Mouse (Mus musculus) kidney, postnatal 25 days (tissue): ENCODE results near the gene Slco1c1.

Source experiments
- DNase-seq, 2 experiments: peaks; one replicate each; pipeline ENCODE4 v3.0.0; 2021; ENCODE audit warnings: mixed read lengths in 2 of 2

Gene Slco1c1

DNA sequence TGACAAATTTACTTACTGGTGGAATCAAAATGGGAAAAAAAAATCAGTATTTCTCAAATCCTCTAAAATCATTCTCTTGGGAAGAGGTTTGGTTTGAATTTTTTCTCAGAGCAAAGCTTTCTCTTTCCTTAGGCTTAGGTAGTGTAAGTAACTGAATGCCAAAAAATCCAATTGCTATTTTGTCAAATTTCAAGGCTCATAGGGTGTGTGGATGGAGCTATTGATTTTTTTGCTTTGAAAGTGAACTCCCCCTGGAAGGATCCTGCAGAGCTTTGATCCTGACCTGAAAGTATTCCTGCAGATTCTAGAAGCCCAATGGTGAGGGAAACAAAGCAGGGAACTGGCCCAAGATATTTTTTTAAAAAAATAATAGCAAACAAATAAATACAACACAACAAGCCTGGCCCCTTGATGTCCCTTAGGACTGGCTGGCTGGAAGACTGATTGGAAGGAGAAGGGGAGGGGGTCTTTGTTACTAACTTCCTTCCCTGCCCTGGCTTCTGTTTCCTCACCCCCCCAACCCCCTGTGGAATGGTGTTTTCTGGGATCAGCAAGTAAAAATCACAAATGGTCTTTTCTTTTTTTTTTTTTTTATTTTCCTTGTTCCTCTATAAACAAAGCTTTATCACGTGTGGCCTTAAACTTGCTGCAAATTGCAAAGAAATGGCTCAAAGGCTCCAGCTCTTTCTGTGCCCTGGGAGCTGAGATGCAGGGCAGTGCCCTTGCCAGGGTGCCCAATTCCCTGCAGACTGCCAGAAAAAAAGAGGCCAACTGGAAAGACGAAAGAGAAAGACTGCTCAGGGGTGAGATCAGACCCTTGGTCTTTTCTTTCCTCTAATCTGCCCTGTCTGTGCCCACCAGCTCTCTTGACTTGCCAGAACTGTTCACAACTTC, at the start of gene Slco1c1:
Gene Slco1c1 (plus strand): TSS at position 622 of the 894 bp plus-strand sequence.
- no peak for DNase-seq

DNA sequence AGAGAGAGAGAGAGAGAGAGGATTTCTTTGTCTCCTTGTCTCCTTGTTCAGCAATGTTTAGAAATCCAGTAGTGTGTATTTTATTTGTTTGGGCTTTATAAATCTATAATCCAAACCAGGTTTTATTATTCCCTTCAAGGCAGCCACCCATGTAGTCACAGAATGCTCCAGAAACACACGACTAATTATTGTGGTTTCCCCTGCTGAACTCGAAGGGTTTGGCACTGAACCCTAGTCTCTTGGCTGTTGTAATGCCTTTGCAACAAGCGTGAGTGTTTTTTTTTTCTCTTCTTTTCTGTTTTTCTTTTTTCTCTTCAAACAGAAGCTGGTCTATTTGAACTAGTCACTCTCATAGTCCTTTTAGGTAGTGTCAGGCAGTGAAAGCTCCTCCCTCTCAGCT, 49.5 kb upstream of the Slco1c1 start:
- no peak for DNase-seq

DNA sequence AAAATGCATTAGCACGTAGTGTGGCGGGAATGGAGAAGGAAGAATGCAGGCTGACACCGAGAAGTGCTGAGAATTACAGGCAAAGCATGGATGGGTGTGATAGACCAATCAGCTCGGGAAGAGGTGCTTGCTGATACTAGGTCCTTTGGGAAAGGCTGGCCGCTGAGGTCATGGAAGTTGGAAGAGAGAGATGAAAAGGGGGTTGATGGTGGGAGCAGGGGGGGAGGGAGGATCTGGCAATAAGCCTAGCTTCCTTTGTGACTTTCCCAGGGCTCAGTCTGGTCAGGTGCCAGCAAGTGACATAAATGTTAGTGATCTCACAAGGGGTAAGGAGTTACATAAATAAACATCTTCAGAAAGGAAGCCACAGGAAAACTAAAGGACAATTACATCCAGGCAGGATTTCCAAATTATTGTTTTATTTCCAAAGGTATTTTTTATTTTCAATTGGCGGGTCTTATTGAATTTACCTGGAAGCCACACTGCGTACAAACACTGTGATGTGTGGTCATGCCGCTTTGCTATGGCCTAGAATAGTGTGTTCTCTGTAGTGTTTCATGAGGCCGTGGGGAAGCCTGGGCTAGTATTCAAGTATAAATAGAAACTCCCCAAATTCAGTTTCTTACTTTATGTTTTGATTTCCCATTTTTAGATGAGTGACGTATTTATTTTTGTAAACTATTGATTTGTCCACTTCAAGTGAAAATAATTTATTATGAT, 38.7 kb upstream of the Slco1c1 start:
- DNase-seq = peak in 1 of 2 experiments; percentile 46

DNA sequence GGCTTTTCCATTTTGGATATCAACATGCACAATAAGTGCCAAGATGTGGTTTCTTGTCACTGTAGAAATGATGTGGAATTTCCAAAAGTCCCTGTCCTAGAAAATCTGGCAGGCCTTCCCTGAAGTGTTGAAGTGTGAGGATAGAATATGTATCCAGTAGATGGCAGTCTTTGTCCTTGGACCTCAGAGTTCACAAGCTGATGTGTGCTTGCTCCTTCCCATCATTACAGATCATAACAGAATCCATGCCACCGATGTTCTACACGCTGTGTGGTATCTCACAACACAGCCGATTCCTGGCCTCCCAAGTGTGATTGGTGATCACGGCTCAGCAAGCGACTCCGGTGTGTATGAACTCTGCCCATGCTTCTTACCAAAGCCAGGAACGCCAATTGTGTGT, 36.9 kb upstream of the Slco1c1 start:
- no peak for DNase-seq

DNA sequence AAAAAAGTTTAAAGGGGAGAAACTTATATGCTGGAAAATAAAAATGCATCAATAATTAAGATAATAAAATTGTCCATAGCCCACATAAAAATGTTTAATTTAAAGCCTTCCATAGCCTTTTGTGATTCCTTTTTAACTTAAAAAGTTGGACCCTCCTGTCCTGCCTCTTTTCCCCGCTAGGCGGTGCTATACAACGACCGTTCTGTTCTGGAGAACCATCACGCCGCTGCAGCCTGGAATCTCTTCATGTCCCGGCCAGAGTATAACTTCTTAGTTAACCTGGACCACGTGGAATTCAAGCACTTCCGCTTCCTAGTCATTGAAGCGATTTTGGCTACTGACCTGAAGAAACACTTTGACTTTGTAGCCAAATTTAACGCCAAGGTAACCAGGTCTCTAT, 35.5 kb upstream of the Slco1c1 start:
- DNase-seq = peak; percentile 63 to 72

DNA sequence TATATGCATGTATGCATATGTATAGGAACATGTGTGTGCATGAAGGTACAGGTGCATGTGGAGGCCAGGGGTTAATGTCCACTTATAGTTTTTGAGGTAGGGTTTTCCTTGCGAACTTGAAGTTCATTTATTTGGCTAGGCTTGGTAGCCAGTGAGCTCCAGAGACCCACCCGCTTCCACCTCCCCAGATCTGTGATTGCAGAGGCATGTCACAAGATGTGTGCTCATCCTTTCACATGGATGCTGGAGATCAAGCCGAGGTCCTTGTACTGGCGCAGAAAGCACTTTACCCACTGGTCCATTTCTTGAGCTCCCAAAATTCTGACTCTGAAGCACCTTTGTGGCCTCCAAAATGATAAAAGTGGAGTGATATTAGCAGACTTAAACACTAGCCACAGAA, 29.3 kb upstream of the Slco1c1 start:
- no peak for DNase-seq

DNA sequence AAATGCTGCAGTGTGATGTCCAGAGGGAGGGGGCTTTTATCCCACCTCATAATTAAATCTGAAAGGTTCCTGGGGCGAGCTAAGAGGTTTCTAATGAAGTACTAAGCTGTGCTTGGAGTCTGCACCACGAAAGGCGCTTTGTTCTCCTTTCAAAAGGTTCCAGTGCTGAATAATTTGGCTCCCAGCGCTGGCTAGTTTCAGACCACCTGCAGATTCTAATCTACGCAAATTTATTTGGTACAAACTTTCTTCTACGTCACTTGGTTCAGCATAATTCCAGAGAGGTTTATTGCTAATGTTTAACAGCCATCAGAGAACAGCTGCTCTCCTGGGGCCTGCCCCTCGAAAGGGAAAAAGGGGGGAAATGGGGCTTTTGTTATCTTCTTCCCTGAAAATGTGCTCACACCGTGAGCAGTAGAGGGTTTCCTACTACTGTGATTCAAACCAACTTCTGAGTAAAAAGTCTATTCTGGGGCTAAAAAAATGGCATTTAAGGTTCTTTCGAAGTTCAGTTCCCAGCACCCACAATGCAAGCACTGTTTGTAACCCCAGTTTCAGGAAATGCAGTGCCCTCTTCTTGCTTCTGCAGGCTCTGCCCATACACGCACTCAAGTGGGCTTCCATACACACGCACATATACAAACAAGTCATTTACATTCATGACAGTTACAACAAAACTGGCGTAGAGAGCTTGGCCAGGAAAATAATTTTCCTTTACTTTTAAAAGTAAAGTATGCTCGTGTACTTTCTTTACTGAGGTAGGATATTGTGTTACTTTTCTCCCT, 28.3 kb upstream of the Slco1c1 start:
- DNase-seq = no peak

DNA sequence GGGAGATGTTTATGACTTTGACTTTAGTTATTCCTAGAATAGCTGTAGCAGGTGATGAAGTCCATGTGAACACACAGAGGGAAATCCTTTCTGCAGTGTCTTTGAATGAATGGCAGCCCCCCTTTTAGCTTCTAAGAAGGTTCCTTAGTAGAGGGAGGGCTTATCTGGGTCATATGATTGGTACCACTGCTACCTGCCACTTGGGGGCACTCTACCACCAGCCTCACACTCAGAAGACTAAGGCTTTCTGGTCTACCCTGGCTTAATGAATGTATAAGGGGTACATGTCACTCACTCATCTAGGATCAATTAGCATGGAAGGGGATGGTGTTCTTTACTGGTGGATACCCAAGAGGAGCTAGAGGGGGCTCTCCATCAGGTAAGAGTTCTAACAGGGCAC, 24.7 kb upstream of the Slco1c1 start:
- peak in 1 of 2 experiments; percentile 10 for DNase-seq

DNA sequence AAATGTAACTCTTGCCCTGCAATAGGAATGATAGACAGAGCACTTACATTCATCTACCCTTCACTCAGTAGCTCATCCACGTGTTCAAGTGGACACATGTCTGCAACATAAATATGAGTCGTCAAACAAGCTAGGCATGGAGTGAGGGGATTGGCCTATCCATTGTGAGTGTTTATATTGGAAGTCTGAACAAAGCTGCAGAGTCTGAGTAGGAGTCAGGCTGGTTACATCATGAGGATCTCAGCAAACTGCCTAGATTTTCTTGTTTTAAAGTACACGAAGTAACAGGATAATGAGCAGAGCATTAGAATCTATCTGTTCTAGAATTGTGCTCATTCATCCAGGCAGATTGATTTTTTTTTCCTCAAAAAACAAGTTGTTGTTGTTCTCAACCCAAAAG, 23.0 kb upstream of the Slco1c1 start:
- DNase-seq = no peak

DNA sequence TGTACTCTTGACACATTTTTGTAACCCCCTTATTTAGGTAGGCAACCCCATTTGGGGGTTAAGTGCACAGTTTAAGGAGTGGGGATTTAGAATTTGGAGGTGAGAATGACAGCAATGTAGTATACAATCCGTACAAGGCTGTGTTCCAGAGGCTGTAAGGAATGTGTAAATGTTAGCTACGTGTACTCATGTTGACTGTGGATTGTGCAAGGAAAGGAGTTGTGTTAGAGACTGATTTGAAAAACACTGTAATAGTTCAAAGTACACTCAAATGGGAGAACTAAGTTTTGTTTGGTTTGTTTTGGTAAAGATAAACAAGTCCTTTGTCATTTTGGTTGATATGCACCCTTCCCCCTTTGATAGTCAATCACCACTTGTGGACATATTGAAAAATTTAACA, 1.6 kb upstream of the Slco1c1 start:
- no peak for DNase-seq

DNA sequence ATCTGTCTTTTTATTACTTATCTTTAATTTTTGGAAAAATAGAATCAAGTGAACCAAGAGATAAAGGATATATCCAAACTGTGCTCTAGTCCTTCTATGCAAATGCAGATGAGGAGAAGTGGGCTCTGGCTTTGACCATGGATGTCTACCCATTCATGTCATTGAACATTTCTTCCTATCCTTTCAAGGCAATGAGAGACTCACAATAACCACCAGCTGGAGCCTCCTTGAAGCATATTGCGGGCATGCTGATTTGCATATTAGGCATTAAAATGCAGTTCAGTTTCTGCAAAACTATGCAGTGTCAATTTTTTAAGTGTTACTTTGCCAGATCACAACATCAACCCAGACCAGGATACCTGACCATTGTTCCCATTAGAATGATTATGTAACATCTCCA, 1.6 kb downstream of the Slco1c1 start:
- DNase-seq = no peak

DNA sequence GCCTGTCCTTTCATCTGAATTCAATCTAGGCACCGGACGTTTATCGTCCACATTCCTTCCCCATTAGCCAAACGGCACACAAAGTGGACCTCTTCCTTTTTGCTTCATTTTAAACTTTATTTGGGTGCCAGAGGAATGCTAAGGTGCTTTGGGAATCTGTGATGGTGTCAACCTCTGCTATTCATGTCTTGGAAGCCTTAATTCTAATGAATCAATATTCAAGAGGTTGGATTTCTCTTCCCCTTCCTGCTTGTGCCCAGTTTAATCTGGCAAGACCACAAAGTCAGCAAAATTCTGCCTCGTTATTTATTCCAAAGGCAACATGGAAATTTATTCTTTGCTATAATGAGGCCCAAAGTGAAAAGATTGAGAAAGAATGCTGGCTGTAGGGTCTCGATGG, 6.7 kb downstream of the Slco1c1 start:
- no peak for DNase-seq

DNA sequence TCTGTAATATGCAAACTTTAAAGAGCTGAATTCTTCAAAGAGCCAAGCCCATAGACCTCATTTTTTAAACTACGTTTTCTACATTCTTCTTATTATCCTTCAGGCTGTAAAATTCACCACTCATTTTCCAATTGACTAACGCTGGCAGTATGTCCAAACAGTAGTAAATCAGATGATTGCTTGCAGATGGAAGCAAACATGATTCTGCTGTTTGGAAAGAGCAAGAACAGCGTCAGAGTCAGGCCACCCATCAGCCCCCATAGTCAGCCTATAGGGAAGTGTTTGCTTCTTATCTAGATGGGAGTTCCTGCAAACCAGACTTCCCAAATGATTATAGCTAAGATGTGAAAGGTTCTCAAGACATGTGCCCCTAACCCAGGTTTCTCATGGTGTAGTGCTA, 13.1 kb downstream of the Slco1c1 start:
- no peak for DNase-seq

DNA sequence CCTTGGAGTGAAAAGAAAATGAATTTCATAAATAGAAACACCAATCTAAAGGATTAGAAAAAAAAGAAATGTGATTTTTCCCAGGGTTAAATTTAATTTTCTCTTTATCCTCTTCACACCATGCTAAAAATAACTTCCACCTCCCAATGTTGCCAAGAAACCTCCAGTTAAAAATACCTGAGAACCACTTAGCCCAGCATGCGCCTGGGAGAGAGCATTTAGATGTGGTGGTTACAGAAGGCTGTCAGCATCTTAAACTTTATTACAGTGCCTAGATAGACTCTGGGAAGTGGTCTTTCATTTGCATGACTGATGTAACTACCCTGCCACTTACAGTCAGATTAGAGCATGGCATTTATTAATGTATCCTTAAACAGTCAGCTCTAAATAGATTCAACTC, 17.0 kb downstream of the Slco1c1 start:
- DNase-seq = no peak

DNA sequence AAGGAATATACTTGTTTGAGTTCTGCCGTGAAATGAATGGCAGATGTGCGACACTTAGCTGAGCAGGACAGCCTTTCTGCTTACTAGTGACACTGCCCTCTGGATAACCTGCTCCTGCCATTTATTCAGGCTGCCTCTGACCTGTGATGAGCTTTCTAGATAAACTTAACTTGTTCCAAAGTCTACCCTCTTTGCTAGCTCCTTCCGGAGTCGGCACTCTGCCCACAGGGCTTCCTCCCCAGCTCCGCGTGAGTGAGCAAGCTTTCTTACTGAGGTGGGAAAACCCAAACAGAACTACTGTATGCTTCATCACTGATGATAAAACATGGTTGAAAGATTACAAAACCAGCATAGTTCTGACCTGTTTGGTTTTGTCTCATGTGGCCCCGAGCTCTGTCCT, 19.2 kb downstream of the Slco1c1 start:
- DNase-seq = peak in 1 of 2 experiments; percentile 3

DNA sequence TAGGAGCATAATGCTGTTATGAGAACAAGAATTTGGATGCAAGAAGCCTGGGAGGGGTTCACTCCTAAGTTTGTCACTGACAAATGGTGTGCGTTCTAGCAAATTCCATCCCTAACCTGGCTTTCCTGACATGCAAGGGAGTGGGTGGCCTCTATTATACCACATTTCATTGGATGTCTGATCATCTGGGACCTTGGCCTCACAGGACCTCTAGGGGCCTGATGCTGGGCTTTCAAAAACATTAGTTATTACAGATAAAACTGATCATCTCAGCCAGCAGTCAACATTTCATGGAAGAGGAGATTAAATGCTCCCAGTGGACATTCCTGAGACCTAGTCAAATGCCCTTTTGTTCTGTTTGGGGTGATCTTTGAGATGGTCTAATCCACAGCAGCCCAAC, 34.0 kb downstream of the Slco1c1 start:
- no peak for DNase-seq

DNA sequence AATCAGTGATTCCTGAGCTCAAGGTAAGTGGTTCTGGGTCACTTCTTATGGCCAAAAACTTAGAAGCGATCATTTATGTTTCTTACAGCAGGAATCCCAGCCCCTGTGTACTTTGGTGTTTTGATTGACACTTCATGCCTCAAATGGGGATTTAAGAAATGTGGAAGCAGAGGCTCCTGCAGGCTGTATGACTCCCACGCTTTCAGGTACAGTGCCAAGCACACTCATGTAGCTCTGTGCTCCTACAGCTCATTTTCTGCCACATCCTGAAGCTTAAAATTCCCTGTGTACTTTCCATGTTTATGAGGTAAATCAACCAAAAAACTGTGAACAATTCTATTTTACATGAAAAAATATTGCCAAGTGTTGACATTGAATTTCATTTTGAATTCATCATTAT, 43.2 kb downstream of the Slco1c1 start:
- no peak for DNase-seq

DNA sequence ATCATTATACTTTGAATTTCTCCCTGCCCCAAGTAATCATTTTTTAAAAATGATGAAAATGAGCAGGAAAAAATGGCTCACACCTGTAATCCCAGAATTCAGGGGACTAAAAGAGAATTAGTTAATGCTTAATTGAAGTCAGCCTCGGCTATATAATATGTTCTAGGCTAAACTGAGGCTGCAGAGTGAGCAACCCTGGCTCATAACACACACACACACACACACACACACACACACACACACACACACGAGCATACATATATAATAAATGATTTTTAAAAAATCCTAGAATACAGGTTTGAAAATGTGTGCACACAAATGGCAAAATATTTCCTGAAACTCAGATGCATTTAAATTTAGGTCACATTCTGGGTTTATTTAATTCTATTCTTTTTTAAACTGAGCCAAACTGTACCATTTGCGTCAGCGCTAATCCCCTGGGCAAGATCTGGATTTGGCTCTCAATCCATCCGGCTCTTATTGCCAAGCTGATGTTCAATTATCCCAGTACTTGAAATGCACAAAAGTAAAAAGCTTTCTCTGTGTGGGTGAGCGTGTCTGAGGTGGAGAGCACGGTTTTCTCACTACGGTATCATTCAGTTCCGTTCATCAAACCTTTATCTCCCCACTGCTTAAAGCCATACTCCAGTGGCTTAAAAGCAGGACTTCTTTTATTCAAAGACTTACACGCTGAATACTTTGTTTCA, 43.8 kb downstream of the Slco1c1 start:
- DNase-seq = no peak

DNA sequence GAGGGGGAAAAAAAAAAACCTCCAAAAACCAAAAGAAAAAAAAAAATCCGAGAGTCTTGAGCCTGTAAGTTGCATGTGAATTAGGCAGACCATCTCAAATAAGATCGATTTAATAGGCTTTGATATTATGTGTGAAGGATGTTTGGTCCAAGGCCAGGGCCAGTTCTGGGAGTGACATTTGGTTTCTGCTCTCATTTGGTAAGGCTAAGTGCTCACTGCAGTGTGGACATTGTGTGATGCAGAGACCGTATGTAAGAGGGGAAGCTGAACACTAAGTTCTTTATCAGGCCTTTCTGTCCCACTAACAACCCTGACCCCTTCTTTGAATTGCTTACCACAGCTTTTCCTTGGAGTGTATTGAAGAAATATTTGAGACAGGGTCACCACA, 44.4 kb downstream of the Slco1c1 start:
- DNase-seq = no peak

DNA sequence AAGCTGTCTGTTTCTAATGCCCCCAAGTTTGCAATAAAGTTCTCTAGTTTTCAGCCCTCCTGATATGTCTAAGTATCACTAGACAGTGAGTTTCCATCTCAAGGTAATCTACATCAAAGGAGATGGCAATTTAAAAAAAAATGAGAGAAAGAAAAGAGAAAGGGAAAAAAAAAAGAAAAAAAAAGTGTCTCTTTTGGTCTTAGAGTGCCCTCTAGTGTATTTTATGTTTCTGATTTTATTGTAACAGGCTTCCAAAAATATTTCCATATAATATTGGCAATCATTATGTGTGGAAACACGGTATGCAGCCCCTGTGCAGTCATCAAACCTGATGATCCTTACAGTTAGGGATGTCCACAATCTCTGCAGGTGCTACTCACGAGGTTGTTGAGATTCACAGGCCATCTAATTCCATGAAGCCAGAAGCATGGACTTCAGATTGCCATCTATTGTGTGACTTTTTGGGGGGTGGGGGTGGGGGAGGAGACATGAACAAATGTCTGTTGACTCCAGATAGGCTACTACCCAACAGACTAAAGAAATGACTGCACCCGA, 52.6 kb downstream of the Slco1c1 start:
- DNase-seq = no peak

DNA sequence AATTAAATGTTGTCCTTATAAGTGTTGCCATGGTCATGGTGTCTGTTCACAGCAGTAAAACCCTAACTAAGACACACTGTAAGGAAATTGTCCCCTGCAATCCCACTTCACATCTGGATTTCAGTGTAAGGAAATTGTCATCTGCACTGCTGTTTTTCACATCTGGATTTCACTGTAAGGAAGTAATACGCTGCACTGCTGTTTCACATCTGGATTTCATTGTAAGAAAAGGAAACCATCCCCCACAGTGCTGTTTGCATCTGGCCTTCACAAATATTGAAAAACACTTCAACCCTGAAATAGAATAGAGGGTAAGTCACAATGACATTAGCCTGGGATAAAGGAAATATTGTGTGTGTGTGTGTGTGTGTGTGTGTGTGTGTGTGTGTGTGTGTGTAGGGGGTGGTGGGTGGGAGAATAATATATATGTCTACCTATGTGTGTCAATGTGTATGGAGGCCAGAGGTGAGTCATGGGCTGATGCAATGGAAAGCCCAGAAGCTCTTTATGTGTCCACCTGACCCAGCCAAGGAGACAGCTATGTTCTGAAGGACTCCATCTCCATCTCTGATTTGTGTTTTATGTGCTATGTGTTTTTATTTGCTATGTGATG, 60.7 kb downstream of the Slco1c1 start:
- no peak for DNase-seq

DNA sequence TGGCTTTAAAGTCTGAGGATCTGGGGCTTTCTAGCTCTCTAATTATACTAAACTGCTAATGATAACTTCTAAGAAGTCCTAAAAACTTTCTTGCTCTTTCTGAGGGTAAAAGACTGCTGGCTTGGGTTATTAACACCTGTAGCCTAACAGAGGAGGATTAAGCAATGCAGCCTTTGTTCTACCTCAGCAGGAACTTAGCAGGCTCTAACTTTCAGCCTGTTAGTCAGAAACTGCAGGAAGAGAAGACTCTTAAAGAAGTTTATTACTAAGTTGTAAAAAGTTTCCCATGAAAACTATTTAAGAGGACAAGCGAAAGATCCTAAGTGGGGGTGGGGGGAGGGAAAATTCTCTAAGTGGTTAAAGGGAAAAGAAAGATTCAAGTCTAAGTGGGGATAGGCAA, 65.8 kb downstream of the Slco1c1 start:
- no peak for DNase-seq
